Mouse (Mus musculus): ENCODE measurements around the gene Ankfn1. TPM values are rescaled to one million over a fixed set of nuclear protein-coding genes. Genes with fewer than 3 reads are reported as not detected.

Gene Ankfn1
- total RNA-seq, 2 experiments from 2014 or later = 0.11 TPM; not detected in 1

DNA sequence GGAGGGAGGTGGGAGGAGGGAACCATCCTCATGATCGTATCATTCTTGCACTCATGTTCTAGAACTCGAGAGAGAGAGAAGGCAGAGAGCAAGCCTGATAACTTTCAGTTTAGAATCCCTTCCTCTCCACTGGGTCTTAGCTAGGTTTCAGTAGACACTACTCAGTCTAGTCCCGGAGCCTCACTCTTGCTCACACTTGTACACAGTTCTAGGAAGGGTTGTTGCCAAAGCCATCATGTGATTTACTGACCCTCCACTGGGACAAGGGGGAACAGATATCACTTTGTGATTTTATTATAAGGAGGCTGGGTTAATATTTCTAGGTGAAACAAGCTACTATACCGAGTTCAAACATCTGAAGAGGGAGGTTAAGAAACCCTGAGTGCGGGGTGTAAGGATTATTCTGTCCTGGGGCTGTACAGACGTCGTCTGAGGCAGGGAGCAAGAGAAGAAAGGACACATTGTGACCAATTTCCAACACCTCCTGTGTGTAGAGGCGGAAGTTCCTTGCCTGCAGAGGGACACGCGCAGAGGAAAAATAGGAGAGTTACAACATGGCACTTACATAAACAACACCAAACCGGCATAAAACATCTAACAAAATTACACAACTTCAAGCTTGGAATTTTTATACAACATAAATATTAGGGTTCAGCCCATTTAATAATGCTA is 356.6 kb downstream of the Ankfn1 start:
- no peak for DNase-seq
- TF ChIP-seq CTCF (IDR thresholded peaks at IDR 0.05) = no peak
- Histone ChIP-seq H3K4me3 (no peak overlapping the region), H3K27ac (no peak overlapping the region)
- intact Hi-C loops (cut with DNase I) = loop anchor here (10.0 kb wide), 1 partner anchor 504 kb away; no protein-coding TSS in a partner anchor

- Histone ChIP-seq H3K4me3 (no peak overlapping the region), H3K27ac (no peak overlapping the region)
- TF ChIP-seq CTCF (IDR thresholded peaks at IDR 0.05) = no peak
- no peak for DNase-seq
- intact Hi-C loops (cut with DNase I) = loop anchor here (10.0 kb wide), 1 partner anchor 505 kb away; no protein-coding TSS in a partner anchor
Observed at GRCm38 (mm10) chr11:89419863-89420262, 357.6 kb downstream of the Ankfn1 start.

GRCm38 (mm10) chr11:89418644-89419043 is 358.8 kb downstream of the Ankfn1 start:
- Histone ChIP-seq H3K4me3 (no peak overlapping the region), H3K27ac (no peak overlapping the region)
- no peak for TF ChIP-seq CTCF (IDR thresholded peaks at IDR 0.05)
- intact Hi-C loops (cut with DNase I) = no loop called here
- no peak for DNase-seq

- intact Hi-C loops (cut with DNase I) = no loop called here
- no peak for DNase-seq
- TF ChIP-seq CTCF (IDR thresholded peaks at IDR 0.05) = no peak
- Histone ChIP-seq H3K4me3 (no peak overlapping the region), H3K27ac (no peak overlapping the region)
Observed at GRCm38 (mm10) chr11:89416769-89417168, 360.7 kb downstream of the Ankfn1 start.

GRCm38 (mm10) chr11:89408774-89409173 is 368.7 kb downstream of the Ankfn1 start:
- H3K4me3 ChIP-seq = no peak overlapping the region
- no peak for DNase-seq
- no peak overlapping the region for H3K27ac ChIP-seq
- intact Hi-C loops (cut with DNase I) = no loop called here
- TF ChIP-seq CTCF (IDR thresholded peaks at IDR 0.05) = no peak

DNA sequence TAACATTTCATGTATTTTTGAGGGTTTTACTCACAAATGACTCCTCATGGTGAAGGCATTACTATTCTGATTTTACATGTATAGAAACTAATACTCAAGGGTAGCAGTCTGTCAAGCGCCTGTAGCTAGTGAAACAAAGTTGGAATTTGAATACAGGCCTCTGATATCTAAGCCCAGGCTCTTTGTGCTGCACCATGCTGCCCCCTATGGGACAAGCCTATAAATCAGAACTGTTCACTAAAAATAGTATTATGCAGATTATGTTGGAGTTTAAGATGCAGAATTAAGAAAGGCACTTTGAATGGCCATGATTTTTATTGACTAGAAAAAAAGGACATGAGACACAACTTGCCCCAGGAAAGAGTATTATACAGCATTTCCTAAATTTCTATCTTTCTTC is 373.0 kb downstream of the Ankfn1 start:
- Histone ChIP-seq H3K4me3 (no peak overlapping the region), H3K27ac (no peak overlapping the region)
- intact Hi-C loops (cut with DNase I) = loop anchor here (5.0 kb wide), 1 partner anchor 237 kb away; no protein-coding TSS in a partner anchor
- peak; percentile 23 for DNase-seq
- TF ChIP-seq CTCF (IDR thresholded peaks at IDR 0.05) = peak; percentile 52

- Histone ChIP-seq H3K27ac (no peak overlapping the region), H3K4me3 (no peak overlapping the region)
- DNase-seq = no peak
- intact Hi-C loops (cut with DNase I) = loop anchor here (5.0 kb wide), 1 partner anchor 236 kb away; no protein-coding TSS in a partner anchor
- TF ChIP-seq CTCF (IDR thresholded peaks at IDR 0.05) = no peak
Observed at GRCm38 (mm10) chr11:89403436-89403835, 374.0 kb downstream of the Ankfn1 start.

DNA sequence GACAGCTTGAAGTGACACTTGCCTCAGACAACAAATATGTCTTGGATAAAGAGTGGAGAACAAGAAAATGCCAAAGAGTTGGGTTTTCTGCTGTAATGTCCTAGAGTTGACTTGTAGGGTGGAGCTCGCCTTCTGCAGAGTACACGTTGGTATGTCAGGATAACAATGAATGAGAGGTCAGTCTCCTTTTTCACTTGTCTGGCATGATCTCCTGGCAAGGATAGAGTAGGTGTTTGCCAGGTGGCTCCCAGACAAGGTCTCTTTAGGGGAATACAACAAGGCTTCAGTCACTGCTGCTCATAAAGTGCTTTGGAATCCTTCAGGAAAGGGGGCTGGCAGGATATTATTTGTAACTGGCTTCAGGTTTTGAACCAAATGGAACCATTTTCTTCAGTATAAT is 388.6 kb downstream of the Ankfn1 start:
- no peak overlapping the region for H3K4me3 ChIP-seq
- intact Hi-C loops (cut with DNase I) = no loop called here
- no peak for DNase-seq
- no peak for TF ChIP-seq CTCF (IDR thresholded peaks at IDR 0.05)
- H3K27ac ChIP-seq = no peak overlapping the region

DNA sequence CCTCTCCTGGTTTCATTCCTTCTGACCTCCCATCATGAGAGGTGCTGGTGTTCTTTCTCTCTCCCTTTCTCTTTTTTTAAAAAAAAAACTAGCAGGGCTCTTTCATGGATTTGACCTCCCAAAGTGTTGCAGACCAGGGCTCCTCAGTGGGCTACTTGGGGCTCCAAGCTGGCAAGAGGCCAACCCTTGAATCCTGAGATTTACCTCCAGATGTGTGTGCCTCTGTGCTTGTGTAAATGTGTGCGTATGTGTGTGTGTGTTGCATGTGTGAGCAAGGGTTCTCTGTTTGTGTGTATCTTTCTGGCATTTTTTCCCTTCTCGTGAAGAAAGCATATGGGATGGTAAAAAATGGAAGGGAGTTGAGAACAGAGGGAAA is 394.8 kb downstream of the Ankfn1 start:
- intact Hi-C loops (cut with DNase I) = no loop called here
- no peak for TF ChIP-seq CTCF (IDR thresholded peaks at IDR 0.05)
- H3K4me3 ChIP-seq = no peak overlapping the region
- DNase-seq = no peak
- H3K27ac ChIP-seq = no peak overlapping the region

DNA sequence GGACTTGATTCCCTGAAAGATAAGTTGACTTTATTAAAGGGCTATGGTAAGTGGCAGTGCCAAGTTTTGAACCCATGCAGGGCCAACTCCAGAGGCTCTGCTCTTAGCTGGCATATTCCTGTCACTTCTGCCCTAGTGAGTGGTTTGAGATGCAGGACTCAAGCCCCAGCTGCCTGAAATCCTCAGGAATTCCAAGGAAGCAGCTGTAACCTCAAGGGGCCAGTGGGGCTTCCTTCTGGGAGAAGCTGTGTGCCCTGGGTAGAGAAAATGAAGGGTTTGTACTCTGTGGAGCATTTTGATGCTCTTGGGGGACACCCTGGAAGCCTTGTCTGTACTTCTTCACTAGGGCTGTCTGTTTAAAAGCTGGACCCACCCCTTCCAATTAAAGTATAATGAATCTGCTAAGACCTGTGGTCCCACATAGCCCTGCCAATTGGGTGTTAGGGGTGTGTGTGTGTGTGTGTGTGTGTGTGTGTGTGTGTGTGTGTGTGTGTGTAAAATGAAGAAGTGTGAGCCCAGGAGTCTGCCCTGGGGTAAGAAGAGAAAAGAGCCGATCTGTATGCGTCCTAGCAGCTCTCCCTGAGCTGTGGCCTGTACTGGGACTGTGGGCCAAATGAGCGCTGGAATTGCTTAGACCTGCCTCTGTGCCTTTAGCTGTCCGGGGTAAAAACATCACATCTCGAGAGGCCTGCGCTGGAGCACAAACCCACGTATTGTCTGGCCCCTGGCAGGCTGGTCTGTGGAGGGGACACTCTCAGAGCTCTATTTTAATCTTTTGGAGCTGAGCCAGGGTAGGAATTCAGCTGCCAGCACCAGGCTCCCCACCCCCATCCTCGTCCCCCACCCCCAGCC is 395.4 kb downstream of the Ankfn1 start:
- DNase-seq = no peak
- TF ChIP-seq CTCF (IDR thresholded peaks at IDR 0.05) = no peak
- Histone ChIP-seq H3K27ac (no peak overlapping the region), H3K4me3 (no peak overlapping the region)
- intact Hi-C loops (cut with DNase I) = no loop called here

- intact Hi-C loops (cut with DNase I) = no loop called here
Observed at GRCm38 (mm10) chr11:89370941-89371340, 406.5 kb downstream of the Ankfn1 start.

DNA sequence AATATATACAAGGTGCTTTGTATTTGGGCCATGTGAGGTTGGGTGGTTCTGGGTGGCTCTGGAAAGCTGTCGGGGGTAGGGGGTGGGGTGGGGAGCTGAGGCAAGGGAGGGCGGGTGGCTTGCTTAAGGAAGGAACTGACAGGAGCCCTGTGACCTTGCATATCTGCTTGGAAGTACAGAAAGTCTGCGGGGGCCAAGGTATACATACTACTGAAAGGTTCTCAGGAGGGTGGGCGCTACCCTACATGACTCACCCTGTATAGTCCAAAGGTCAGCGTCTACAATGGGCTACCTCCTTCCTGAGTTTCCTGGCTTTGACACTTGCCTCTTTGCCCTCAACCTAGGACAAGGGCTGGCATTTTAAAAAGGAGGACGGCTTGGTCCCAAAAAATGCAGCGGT is 407.1 kb downstream of the Ankfn1 start:
- no peak for DNase-seq
- intact Hi-C loops (cut with DNase I) = no loop called here
- Histone ChIP-seq H3K4me3 (no peak overlapping the region), H3K27ac (no peak overlapping the region)
- no peak for TF ChIP-seq CTCF (IDR thresholded peaks at IDR 0.05)

More at GRCm38 (mm10) chr11:89370941-89371340, 406.5 kb downstream of the Ankfn1 start:
- TF ChIP-seq CTCF (IDR thresholded peaks at IDR 0.05) = no peak
- no peak overlapping the region for H3K4me3 ChIP-seq
- no peak overlapping the region for H3K27ac ChIP-seq
- no peak for DNase-seq

GRCm38 (mm10) chr11:89363981-89364380 is 413.5 kb downstream of the Ankfn1 start:
- no peak for DNase-seq
- no peak overlapping the region for H3K4me3 ChIP-seq
- no peak overlapping the region for H3K27ac ChIP-seq
- intact Hi-C loops (cut with DNase I) = no loop called here
- no peak for TF ChIP-seq CTCF (IDR thresholded peaks at IDR 0.05)
